Mouse (Mus musculus) gastrocnemius, adult 8-10 months (tissue): ENCODE data around the gene Olfr728. TPM values are rescaled to one million over a fixed set of nuclear protein-coding genes. Genes with fewer than 3 reads are reported as not detected.

Experiments
- DNase-seq, 2 experiments: peaks; one replicate each; pipeline ENCODE4 v3.0.0; 2022; ENCODE audit warnings: low spot score in 2 of 2
- total RNA-seq, 4 experiments: library from RNA; stranded (reverse); gene quantifications; 2 replicates each; pipeline ENCODE4 v1.2.4; 2022

Olfr728 gene
- not detected for total RNA-seq

DNA sequence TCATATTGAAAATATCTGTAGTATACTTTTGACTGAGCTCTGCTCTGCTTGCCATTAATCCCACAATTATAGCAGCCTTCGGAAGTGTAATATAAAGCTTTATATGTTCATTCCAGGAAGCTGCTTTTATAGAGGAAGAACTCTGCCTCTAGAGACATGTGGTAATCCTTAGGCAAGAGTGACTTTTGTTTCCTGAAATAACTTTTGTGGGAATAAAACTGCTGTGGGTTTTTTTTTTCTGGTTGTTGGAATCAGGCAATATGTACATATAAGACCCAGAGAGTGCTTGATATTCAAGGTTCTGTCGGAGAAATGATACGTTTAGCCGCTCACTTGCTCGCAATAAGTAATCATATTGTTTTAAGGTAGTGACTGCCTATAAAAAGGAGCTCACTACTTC is at the start of gene Olfr728:
TSS of gene Olfr728 (minus strand) at position 101 of the 400 bp plus-strand sequence.
- no peak for DNase-seq

DNA sequence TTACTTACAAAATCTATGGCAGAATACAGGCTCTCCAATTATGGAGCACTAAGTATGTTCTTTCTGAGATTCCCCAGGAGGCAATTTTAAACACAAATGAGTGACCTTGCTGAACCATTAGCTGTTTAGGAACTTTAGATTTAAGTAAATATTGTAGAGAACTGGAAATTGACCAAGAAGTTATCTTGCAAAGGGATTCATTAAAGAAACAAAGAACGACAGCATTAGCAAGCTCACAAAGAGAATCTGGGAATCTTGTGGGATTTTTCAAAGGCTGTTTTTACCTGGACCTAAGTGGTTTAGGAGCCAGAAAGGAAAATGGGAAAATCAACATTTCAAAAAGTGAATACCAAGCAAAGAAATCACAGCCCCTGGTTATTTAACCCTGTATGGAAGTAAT is 45.6 kb upstream of the Olfr728 start, which contains the start of gene Olfr730:
TSS of gene Olfr730 (minus strand) at position 101 of the 400 bp plus-strand sequence.
- DNase-seq = no peak

DNA sequence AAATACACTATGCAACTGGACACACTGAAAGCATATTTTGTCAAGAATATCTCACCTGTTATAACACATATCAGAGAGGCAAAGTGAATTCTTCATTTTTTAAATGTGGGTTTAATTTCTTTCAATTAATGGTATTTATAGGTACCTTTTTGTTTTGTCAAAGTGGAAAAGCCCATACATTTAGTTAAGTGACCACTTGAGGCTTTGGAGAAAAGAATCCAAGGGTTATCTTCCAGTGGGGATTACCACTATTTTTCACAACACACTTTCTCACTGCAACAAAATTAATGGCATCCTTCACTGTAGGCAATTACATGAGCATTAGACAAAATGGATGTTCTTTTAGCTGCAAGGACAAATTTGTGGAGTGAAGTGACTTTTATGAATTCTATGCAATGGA is 10.3 kb upstream of the Olfr728 start, which contains the start of gene Olfr729:
TSS of gene Olfr729 (minus strand) at position 101 of the 400 bp plus-strand sequence.
- DNase-seq = no peak

DNA sequence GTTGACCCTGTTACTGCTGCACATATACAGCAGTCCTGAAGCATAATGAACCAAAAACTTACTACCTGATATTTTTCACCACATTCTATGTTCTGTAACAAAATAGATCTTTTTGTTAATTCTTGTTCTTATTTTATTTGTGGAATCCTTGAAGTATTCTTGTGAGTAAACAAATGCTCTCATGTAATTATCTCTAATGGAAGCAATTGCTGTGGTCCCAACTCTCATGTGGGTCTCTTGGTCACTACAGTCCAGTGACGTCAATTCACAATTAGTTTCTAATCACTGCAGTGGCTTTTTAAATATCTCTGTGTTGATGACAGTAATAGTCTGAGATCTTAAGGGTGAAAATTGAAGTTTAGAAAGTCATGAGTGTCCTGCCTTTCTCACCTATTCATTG is 19.6 kb downstream of the Olfr728 start, which contains the start of gene Olfr727:
TSS of gene Olfr727 (plus strand) at position 301 of the 400 bp plus-strand sequence.
- DNase-seq = no peak

DNA sequence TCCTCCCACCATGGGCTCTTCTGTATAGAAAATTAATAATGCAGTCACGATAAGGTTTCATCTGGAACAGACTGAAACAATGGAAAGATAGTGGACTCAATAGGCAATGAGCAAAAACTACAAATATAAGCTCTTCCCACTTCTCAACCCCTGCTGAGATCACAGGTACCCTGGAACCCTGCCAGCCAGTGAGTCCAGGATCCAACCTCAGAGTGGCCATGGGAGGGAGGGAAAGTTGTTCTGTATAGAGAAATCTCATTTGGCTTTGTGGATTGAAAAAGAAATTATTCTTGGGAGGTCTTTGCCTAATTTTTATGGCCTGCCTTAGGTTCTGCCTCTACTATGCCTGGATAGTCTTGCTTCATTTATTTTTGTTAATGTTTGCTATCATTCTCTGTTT is 51.6 kb downstream of the Olfr728 start, which contains the start of gene Olfr726:
TSS of gene Olfr726 (minus strand) at position 101 of the 400 bp plus-strand sequence.
- no peak for DNase-seq

Other genes starting within 250 kb of the Olfr728 start
- gene Olfr722, start 240.7 kb downstream of the Olfr728 start, total RNA-seq = not detected
- not detected for gene Olfr723, start 210.9 kb downstream of the Olfr728 start, total RNA-seq
- gene Olfr724, start 179.4 kb downstream of the Olfr728 start, total RNA-seq = not detected
- not detected for gene Olfr725, start 102.3 kb downstream of the Olfr728 start, total RNA-seq
- not detected for gene Olfr726, start 51.7 kb downstream of the Olfr728 start, total RNA-seq
- gene Olfr727, start 19.5 kb downstream of the Olfr728 start, total RNA-seq = not detected
- gene Olfr729, start 10.2 kb upstream of the Olfr728 start, total RNA-seq = not detected
- gene Olfr730, start 45.5 kb upstream of the Olfr728 start, total RNA-seq = not detected
- not detected for gene Olfr731, start 99.2 kb upstream of the Olfr728 start, total RNA-seq
- not detected for gene Olfr732, start 141.5 kb upstream of the Olfr728 start, total RNA-seq
- gene Olfr733, start 158.8 kb upstream of the Olfr728 start, total RNA-seq = not detected
- gene Olfr734, start 184.1 kb upstream of the Olfr728 start, total RNA-seq = not detected
- gene Olfr735, start 206.2 kb upstream of the Olfr728 start, total RNA-seq = not detected
- under 1 TPM in 1 of 4 experiments, not detected in 3; 0.09 TPM for gene Tlr11, start 215.2 kb upstream of the Olfr728 start, total RNA-seq
- not detected for gene Olfr736, start 238.5 kb upstream of the Olfr728 start, total RNA-seq